Mouse (Mus musculus) olfactory bulb, adult 2 months (tissue): ENCODE data around the gene Rab8b.
"Not testable (repeated sequence)": the region's sequence is repeated elsewhere in the genome, so short reads cannot be mapped to it uniquely, and the experiment has no call there.

Experiments used
- CTCF ChIP-seq: fragments of 200-500 bp; IDR thresholded peaks from 2 replicates; pipeline ENCODE4 v1.5.1; 2012; ENCODE audit warnings: low read depth, mild to moderate bottlenecking, low read length, moderate library complexity; ENCODE audit not compliant: insufficient read depth
- POLR2A ChIP-seq: fragments of 200-500 bp; IDR thresholded peaks from 2 replicates; pipeline ENCODE4 v1.6.1; 2012; ENCODE audit warnings: mild to moderate bottlenecking, low read depth, low read length, moderate library complexity; ENCODE audit not compliant: insufficient read depth

DNA sequence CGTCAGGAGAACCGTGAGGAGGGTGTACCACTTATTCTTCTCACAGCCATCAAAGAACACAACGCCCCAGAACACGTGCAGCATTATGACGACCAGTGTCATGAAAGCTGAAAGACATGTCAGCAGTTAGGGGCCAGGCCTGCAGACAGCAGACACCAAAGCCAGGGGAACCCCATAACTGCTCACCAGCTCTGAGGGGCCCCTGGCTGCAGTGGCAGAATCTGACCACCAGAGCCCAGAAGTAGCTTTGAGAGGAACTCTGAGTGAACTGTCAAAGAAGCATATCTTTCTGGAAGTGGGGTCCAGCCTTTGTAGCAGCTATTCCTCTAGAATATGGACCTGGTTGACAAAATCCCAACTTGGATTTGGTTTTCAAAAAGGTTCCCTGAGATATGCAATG, 97.2 kb downstream of the Rab8b start:
- not testable (repeated sequence) for TF ChIP-seq CTCF, POLR2A
